Mouse (Mus musculus) MEL (cell line): ENCODE data around the gene Smndc1.

ENCODE experiments used
- CHD2 ChIP-seq: IDR thresholded peaks from 2 replicates; pipeline ENCODE4 v1.6.1; 2011; ENCODE audit warnings: low read length, improper control_type of control experiment
- CTCF ChIP-seq, 3 experiments: IDR thresholded peaks in 2 of 3; conservative IDR thresholded peaks in 1 of 3; 2 replicates each; pipeline ENCODE4 v1.5.1; 2011 to 2012; ENCODE audit warnings: low read length in 3 of 3, low read depth in 2 of 3, mild to moderate bottlenecking in 2 of 3, improper control_type of control experiment in 1 of 3, inconsistent platforms in 1 of 3, mixed read lengths in 1 of 3, moderate library complexity in 1 of 3; ENCODE audit not compliant: control insufficient read depth in 1 of 3, insufficient read depth in 1 of 3, poor library complexity in 1 of 3, severe bottlenecking in 1 of 3
- GABPA ChIP-seq: IDR thresholded peaks from 2 replicates; pipeline ENCODE4 v1.6.1; 2012; ENCODE audit warnings: low read depth, mild to moderate bottlenecking, inconsistent platforms, low read length, improper control_type of control experiment, moderate library complexity
- MAX ChIP-seq: IDR thresholded peaks from 2 replicates; pipeline ENCODE4 v1.6.1; 2011; ENCODE audit warnings: low read length, improper control_type of control experiment
- POLR2A ChIP-seq, 2 experiments: IDR thresholded peaks; 2 replicates each; pipeline ENCODE4 v1.6.1; 2011 to 2012; ENCODE audit warnings: low read length in 2 of 2, mild to moderate bottlenecking in 2 of 2, control low read depth in 1 of 2, improper control_type of control experiment in 1 of 2, low read depth in 1 of 2, moderate library complexity in 1 of 2; ENCODE audit not compliant: control insufficient read depth in 1 of 2, insufficient read depth in 1 of 2, poor library complexity in 1 of 2
- POLR2AphosphoS5 ChIP-seq: IDR thresholded peaks from 2 replicates; pipeline ENCODE4 v1.6.1; 2012; ENCODE audit warnings: low read depth, borderline replicate concordance, mild to moderate bottlenecking, inconsistent platforms, low read length, moderate library complexity, mixed read lengths
- RCOR1 ChIP-seq: IDR thresholded peaks from 2 replicates; pipeline ENCODE4 v1.6.1; 2012; ENCODE audit warnings: low read depth, mild to moderate bottlenecking, inconsistent platforms, low read length, improper control_type of control experiment
- TBP ChIP-seq: IDR thresholded peaks from 2 replicates; pipeline ENCODE4 v1.8.0; 2011; ENCODE audit warnings: low read depth, low read length, improper control_type of control experiment
- USF2 ChIP-seq, 2 experiments: IDR thresholded peaks; 2 replicates each; pipeline ENCODE4 v1.6.1; 2011 to 2012; ENCODE audit warnings: improper control_type of control experiment in 2 of 2, low read length in 2 of 2, borderline replicate concordance in 1 of 2, inconsistent platforms in 1 of 2, low read depth in 1 of 2, mild to moderate bottlenecking in 1 of 2; ENCODE audit not compliant: insufficient read depth in 1 of 2
- ZC3H11A ChIP-seq: IDR thresholded peaks from 2 replicates; pipeline ENCODE4 v1.6.1; 2012; ENCODE audit warnings: low read depth, mild to moderate bottlenecking, inconsistent platforms, low read length, improper control_type of control experiment

GRCm38 (mm10) chr19:53375299-53375698, 15.1 kb downstream of the Smndc1 start:
- TF ChIP-seq CTCF (IDR thresholded peaks at IDR 0.05 in 2 of 3, conservative IDR thresholded peaks at IDR 0.05 in 1 of 3; ENCODE audit: control insufficient read depth in 1 of 3, insufficient read depth in 1 of 3, low read depth in 2 of 3, low read length in 3 of 3, poor library complexity in 1 of 3, severe bottlenecking in 1 of 3) (no peak), TBP (no peak), POLR2A (IDR thresholded peaks at IDR 0.05; ENCODE audit: control insufficient read depth in 1 of 2, insufficient read depth in 1 of 2, low read depth in 1 of 2, low read length in 2 of 2, poor library complexity in 1 of 2) (no peak), CHD2 (no peak), MAX (no peak), ZC3H11A (no peak), GABPA (no peak), POLR2AphosphoS5 (no peak), RCOR1 (no peak), USF2 (IDR thresholded peaks at IDR 0.05; ENCODE audit: borderline replicate concordance in 1 of 2, insufficient read depth in 1 of 2, low read depth in 1 of 2, low read length in 2 of 2) (no peak)
